Mouse (Mus musculus): ENCODE data around the gene Mat2a.
"Not testable (repeated sequence)": the region's sequence is repeated elsewhere in the genome, so short reads cannot be mapped to it uniquely, and the experiment has no call there.

Mat2a gene

DNA sequence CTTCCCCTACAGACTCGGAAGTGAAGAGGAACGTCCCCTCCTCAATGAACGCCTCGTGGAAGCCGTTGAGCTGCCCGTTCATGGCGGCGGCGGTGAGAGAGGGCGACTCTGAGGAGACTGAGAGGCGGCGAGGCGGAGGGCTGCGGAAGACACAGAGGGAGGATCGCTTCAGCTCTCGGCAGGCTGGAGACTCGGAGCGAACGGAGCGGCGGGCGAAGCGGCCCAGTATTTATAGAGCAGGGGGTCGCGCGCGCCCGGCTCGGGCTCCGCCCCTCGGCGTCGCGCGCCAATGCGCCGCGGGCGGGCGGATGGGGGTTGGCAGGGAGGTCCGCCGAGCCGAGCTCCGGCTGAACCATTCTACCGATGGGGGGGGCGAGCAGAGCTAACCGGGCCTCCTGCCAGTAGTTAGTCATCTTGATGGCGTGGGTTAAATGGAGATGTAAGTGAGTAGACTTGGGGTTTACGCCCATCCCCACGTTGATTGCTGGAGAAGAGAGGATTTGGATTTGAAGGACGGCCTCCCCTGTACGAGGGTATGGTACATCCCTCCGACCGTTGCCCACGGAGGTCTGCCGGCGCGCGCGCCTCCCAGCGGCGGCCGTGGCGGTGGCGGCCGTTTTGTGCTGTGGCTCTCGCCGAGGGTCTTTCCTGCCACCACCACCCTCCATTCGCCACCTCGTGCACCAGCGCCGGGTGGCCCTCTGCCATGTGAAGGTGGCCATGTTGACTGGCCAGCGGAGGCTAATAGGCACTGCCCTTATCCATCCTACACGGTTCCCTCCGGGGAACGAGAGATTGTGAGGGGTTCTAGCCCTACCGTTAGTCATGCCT, at the start of gene Mat2a:
Gene Mat2a (minus strand): TSS at position 204 of the 831 bp plus-strand sequence.
- peak; percentile 98 to 99 for DNase-seq

GRCm38 (mm10) chr6:72488850-72489249, 49.5 kb upstream of the Mat2a start:
- DNase-seq: peak in 1 of 2 experiments; percentile 15

GRCm38 (mm10) chr6:72487282-72487681, 47.9 kb upstream of the Mat2a start:
- no peak for DNase-seq

DNA sequence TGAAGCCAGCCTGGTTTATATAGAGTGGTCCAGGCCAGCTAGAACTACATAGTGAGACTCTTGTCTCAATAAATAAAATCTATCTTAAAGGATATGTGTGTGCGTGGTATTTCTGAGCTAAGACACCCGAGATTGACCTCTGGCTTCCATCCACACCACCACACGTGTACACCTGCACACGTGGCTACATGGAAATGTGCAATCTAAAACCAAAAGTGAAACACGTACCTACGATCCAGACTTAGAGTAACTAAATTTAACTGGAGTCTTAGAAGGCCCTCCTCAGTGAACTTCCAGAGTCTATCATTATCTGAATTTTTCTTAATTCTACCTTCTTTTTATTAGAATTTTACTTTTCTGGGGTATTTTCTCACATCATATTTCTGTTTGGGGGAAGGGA, 46.9 kb upstream of the Mat2a start:
- DNase-seq: no peak

- no peak for DNase-seq
Measured at GRCm38 (mm10) chr6:72484887-72485286, 45.5 kb upstream of the Mat2a start.

GRCm38 (mm10) chr6:72482156-72482555, 42.8 kb upstream of the Mat2a start:
- no peak for DNase-seq

DNA sequence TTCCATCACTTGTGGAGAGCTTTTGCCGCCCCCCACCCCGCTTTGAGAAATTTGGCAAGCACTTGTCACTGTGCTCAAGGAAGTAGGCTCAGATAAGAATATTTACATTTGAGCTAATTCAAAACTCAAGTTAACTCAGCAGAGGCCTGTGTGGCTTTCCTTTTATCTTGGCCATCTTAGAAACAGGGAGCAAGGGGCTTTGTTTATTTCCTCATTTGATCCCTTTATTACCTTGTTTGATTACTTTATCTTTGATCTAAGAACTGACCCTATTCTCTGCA, 41.0 kb upstream of the Mat2a start:
- DNase-seq: no peak

DNA sequence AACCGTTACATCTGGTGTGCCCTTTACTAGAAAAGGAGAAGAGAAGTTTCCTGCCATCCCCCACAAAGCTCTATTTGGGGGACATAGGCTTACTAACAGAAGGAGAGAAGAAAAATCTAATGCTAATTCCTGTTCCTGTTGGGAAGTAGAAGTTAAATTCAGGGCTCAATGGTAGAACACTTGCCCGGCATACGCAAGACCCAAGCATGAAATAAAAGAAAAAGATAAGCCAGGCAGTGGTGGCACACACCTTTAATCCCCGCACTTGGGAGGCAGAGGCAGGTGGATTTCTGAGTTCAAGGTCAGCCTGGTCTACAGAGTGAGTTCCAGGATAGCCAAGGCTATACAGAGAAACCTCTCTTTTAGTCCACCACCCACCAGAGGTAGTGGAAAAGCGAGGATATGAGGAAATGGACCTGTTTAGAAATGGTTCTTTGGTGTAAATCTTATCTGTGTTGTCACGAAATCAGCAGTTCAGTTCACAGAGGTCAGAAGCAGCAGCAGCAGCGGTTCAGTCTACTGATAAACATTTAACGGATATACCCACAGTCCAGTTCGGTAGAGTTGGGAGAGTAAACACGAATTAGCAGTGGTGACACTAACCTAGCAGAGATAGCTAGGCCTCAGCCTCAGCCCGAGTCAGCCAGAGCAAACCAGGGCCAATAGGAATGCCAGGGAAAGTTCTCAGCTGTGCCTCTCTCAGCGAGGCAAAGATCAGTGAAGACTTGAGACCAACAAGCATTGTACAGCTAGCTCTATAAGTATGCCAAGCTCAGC, 40.5 kb upstream of the Mat2a start:
- DNase-seq: no peak

DNA sequence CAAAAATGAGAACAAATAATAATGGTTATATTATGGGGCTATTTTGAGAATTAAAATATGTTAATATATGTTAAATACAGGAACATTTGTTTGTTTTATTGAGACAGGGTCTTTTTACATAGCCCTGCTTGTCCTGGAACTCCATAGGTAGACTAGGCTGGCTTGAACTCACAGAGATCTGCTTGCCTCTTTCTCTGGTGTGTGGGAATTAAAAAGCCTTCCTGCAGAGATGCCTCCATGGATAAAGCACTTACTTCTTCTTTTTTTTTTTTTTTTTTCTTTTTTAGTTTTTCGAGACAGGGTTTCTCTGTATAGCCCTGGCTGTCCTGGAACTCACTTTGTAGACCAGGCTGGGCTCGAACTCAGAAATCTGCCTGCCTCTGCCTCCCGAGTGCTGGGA, 39.3 kb upstream of the Mat2a start:
- DNase-seq: not testable (repeated sequence)

- DNase-seq: peak in 1 of 2 experiments; percentile 29
Measured at GRCm38 (mm10) chr6:72477621-72478020, 38.3 kb upstream of the Mat2a start.

GRCm38 (mm10) chr6:72476836-72477235, 37.5 kb upstream of the Mat2a start:
- DNase-seq: no peak

GRCm38 (mm10) chr6:72475221-72475985, 36.0 kb upstream of the Mat2a start:
- no peak for DNase-seq

GRCm38 (mm10) chr6:72473264-72474041, 34.1 kb upstream of the Mat2a start:
- no peak for DNase-seq

- DNase-seq: no peak
Measured at GRCm38 (mm10) chr6:72466171-72466570, 26.8 kb upstream of the Mat2a start.

- no peak for DNase-seq
Measured at GRCm38 (mm10) chr6:72465361-72466157, 26.2 kb upstream of the Mat2a start.

- not testable (repeated sequence) for DNase-seq
Measured at GRCm38 (mm10) chr6:72462550-72463257, 23.3 kb upstream of the Mat2a start.

DNA sequence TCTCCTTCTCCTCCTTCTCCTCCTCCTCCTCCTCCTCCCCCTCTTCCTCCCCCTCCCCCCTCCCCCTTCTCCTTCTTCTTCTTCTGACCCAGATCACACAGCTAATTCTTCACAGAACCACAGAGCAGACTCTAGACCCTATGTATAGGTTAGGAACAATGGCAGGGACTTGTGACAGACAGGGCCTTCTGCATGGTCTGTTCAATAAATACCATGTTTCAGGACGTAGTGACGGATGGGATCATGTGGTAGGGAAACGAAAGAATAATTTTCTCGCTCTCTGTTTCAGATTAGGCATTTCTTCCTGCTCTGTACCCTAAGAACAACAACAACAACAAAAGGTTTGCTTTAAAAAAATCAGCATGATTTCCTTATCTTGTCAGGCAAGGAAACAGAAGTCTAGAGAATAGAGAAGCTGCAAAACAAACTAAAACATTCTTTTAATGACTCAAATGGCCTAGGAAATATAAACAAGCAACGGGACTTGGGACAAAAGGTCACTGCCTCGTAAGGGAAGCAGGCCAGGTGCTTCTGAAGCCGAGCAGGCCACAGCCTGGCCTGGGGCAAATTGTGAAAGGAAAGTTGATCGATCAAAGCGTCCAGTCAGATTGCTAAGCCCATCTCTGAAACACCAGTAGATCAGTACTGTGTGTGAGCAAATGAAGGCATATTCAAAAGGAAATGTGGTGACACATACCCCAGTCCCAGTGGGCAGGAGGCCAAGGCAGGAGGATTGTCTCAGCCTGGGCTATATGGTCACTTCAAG, 20.9 kb upstream of the Mat2a start:
- no peak for DNase-seq

DNA sequence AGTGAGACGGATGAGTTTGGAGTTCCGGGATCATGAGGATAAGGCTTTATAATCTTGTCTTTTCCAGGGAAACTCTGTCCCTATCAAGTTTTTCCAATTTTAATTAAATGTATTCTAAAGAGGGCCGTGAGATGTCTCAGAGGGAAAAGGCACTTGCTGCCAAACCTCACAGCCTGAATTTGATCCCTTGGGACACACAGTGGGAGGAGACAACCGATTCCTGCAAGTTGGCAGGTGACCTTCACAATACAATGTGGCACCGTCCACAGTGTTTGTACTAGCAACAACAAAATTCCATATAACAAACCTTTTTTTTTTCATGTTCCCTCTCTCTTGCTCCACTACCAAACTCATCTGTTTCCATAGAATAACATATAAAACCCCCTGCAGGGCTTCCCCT, 19.6 kb upstream of the Mat2a start:
- DNase-seq: no peak

DNA sequence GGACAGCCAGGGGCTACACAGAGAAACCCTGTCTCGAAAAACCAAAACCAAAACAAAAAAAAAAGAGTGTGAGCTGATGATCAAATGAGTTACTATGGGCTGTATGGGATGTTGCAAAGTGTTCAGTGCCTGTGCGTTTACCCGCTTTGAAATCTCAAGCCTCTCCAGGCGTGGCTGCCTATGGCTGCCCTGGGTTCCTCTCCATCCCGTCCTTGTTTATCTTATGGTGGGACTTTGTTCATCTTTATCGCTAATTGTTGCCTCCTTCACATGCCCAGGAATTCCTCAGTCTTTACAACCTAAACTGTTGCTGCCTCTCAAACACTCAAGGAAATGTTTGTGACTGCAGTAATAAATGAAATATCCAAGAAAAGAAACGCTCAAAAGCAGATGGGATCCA, 19.1 kb upstream of the Mat2a start:
- no peak for DNase-seq

DNA sequence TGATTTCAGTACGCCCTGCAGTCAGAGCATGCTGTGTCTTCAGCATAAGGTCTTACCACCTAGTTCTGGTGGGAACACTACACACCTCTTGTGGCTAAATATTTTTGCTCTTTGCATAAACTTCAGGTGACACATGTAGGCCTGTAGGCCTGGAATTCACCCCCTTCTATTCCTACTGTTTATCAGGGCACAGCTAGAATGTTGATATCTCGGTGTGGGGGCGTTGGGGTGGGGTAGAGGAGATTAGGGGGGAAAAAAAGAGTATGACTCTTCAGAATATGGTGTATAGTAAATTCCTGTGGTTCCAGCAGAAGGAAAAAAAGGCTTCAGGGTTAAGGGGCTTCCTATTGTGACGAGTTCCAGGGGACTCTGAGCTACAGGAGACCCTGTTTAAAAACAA, 17.2 kb upstream of the Mat2a start:
- DNase-seq: no peak
